Mouse (Mus musculus) brain, embryonic 14.5 days (tissue): Measurements from ENCODE around the gene H2al2a. TPM values are rescaled to one million over a fixed set of nuclear protein-coding genes. Genes with fewer than 3 reads are reported as not detected.

Experiments used
- DNase-seq: peaks from one replicate; pipeline ENCODE4 v3.0.0-alpha.2; 2011; ENCODE audit warnings: low read depth
- CTCF ChIP-seq: fragments of 200-500 bp; IDR thresholded peaks from 2 replicates; pipeline ENCODE4 v1.5.1; 2012; ENCODE audit warnings: inconsistent platforms, mild to moderate bottlenecking, moderate library complexity, borderline replicate concordance; ENCODE audit not compliant: insufficient read depth, insufficient read length; ENCODE audit errors: extremely low read depth
- POLR2A ChIP-seq: fragments of 200-500 bp; IDR thresholded peaks from 2 replicates; pipeline ENCODE4 v1.6.1; 2012; ENCODE audit warnings: mild to moderate bottlenecking, inconsistent platforms, borderline replicate concordance; ENCODE audit not compliant: poor library complexity, insufficient read depth, insufficient read length, severe bottlenecking; ENCODE audit errors: extremely low read depth
- polyA plus RNA-seq: library from polyadenylated mRNA; depleted of rRNA; stranded (reverse); fragments of >200 nt; gene quantifications from 2 replicates; pipeline ENCODE4 v1.2.3, GENCODE M21; 2012; rRNA removed

Gene H2al2a
- polyA plus RNA-seq, result 0.16 TPM in 1 of 2 replicates, not detected in the other

- no peak for TF ChIP-seq CTCF
- TF ChIP-seq POLR2A, result no peak
- no peak for DNase-seq
Observed at GRCm38 (mm10) chr2:17996858-17997257, at the start of gene H2al2a. Gene H2al2a (minus strand): TSS chr2:17996958.

- no peak for TF ChIP-seq CTCF
- TF ChIP-seq POLR2A, result no peak
- DNase-seq, result peak; percentile 68
Observed at GRCm38 (mm10) chr2:18046186-18046585, 49.4 kb upstream of the H2al2a start.

GRCm38 (mm10) chr2:18045781-18046181, 49.0 kb upstream of the H2al2a start:
- peak; percentile 62 for DNase-seq
- TF ChIP-seq CTCF (no peak), POLR2A (no peak)

GRCm38 (mm10) chr2:18045143-18045780, 48.5 kb upstream of the H2al2a start:
- DNase-seq, result peak; percentile 63
- TF ChIP-seq POLR2A, result no peak
- no peak for TF ChIP-seq CTCF

- no peak for TF ChIP-seq CTCF
- DNase-seq, result peak; percentile 97
Observed at GRCm38 (mm10) chr2:18041199-18041885, 44.6 kb upstream of the H2al2a start.

- DNase-seq, result peak; percentile 80
- no peak for TF ChIP-seq POLR2A
- no peak for TF ChIP-seq CTCF
Observed at GRCm38 (mm10) chr2:18040347-18041160, 43.8 kb upstream of the H2al2a start.

- peak; percentile 83 for DNase-seq
- TF ChIP-seq POLR2A (no peak), CTCF (no peak)
Observed at GRCm38 (mm10) chr2:18039566-18040290, 43.0 kb upstream of the H2al2a start.

GRCm38 (mm10) chr2:18038895-18039371, 42.2 kb upstream of the H2al2a start:
- TF ChIP-seq CTCF (no peak), POLR2A (no peak)
- peak; percentile 79 for DNase-seq

- no peak for DNase-seq
- TF ChIP-seq POLR2A (no peak), CTCF (no peak)
Observed at GRCm38 (mm10) chr2:18038141-18038752, 41.5 kb upstream of the H2al2a start.

GRCm38 (mm10) chr2:18037491-18037890, 40.7 kb upstream of the H2al2a start, which contains the start of gene A930004D18Rik:
Gene A930004D18Rik (minus strand): TSS chr2:18037737.
- TF ChIP-seq POLR2A, result no peak
- DNase-seq, result peak; percentile 22

- peak; percentile 59 for DNase-seq
- TF ChIP-seq CTCF (no peak), POLR2A (no peak)
Observed at GRCm38 (mm10) chr2:18034371-18035250, 37.9 kb upstream of the H2al2a start.
